Mouse (Mus musculus) liver (tissue): ENCODE data around the gene Msmp.
"Not testable (repeated sequence)": the region's sequence is repeated elsewhere in the genome, so short reads cannot be mapped to it uniquely, and the experiment has no call there.

ENCODE experiments used
- DNase-seq: peaks from one replicate; pipeline ENCODE4 v3.0.0-alpha.2; 2020; ENCODE audit warnings: mixed read lengths

Msmp gene

DNA sequence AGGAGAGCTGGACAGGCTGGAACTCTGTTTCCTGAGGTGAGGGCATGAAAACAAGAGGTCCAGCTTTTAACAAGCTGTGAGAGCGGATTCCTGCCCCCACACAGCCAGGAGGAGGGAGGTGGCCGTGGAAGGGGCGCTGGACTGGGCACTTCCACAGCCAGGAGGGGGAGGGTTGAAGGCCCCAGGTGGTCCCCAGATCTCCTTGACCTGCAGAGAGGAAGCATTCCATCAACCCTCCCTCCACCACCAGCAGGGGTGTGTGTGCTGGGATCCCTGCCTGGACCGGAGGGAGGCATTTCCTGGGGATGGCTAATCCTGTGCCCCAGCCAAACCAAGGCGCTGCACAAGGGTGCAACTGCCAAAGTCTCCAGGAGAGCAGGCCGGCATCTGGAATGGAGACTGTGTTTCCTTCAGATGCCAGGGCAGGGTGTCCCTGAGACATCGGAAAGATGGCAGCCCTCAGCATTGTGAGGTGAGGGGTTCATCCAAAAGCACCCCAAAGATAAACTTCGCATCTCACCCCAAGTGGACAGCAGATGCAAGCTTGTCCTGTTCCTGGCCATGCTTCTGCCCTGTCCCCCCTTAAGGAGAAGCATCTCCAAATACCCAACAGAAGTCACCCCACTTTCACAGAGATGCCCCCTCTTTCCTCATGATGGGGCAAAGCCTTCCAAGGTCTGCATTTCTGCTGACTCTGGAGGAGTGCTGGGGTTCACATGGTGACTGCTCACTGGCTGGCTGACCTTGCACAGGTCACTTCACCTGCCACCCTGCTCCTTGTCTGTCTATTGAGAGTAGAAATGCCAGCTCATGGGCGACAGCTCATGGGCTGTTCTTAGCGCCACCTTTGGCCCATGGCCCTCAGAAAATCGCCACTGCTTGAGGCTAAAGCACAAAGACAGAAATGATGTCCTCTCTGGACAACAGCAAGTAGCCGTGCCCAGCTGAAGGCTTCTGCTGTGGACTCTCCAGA, at the start of gene Msmp:
Gene Msmp (minus strand): TSS at position 51 of the 973 bp plus-strand sequence.
- no peak for DNase-seq

GRCm38 (mm10) chr4:43633736-43634135, 49.4 kb upstream of the Msmp start:
- DNase-seq = no peak

DNA sequence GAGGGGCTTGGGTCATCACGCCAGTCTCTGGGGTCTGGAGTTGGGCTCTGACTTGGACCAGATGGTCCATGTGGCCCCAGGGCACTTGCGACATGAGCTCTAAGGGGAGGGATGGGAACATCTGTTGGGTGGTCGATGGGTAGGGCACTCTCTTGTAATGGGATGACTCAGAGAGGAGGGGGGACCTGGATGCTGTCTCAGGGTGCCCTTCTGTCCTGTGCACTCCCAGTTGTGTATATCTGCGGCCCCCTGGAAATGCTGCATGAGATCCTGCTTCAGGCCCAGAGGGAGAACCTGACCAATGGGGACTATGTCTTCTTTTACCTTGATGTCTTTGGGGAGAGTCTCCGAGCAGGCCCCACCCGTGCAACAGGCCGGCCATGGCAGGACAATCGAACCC, 49.0 kb upstream of the Msmp start:
- no peak for DNase-seq

DNA sequence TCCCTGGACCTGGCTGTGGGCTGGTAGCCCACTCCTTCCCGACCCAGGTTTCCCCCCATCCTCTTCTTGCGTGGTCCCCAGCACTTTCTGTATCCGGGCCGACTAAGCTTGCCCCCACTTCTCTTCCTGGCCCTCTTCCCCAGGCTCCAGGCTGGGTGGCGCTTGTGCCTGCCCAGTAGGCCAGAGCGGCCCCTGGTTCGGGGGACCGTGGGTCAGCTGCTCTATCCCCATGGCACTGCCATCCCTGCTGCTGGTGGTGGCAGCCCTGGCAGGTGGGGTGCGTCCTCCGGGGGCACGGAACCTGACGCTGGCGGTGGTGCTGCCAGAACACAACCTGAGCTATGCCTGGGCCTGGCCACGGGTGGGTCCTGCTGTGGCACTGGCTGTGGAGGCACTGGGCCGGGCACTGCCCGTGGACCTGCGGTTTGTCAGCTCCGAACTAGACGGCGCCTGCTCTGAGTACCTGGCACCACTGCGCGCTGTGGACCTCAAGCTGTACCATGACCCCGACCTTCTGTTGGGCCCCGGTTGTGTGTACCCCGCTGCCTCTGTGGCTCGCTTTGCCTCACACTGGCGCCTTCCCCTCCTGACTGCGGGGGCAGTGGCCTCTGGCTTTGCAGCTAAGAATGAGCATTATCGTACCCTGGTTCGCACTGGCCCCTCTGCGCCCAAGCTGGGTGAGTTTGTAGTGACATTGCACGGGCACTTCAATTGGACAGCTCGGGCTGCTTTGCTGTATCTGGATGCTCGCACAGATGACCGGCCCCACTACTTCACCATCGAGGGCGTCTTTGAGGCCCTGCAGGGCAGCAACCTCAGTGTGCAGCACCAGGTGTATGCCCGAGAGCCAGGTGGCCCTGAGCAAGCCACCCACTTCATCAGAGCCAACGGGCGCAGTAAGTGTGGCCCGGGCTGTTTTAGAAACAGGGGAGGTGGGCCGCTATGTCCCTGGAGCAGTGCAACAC, 47.9 kb upstream of the Msmp start:
- no peak for DNase-seq

DNA sequence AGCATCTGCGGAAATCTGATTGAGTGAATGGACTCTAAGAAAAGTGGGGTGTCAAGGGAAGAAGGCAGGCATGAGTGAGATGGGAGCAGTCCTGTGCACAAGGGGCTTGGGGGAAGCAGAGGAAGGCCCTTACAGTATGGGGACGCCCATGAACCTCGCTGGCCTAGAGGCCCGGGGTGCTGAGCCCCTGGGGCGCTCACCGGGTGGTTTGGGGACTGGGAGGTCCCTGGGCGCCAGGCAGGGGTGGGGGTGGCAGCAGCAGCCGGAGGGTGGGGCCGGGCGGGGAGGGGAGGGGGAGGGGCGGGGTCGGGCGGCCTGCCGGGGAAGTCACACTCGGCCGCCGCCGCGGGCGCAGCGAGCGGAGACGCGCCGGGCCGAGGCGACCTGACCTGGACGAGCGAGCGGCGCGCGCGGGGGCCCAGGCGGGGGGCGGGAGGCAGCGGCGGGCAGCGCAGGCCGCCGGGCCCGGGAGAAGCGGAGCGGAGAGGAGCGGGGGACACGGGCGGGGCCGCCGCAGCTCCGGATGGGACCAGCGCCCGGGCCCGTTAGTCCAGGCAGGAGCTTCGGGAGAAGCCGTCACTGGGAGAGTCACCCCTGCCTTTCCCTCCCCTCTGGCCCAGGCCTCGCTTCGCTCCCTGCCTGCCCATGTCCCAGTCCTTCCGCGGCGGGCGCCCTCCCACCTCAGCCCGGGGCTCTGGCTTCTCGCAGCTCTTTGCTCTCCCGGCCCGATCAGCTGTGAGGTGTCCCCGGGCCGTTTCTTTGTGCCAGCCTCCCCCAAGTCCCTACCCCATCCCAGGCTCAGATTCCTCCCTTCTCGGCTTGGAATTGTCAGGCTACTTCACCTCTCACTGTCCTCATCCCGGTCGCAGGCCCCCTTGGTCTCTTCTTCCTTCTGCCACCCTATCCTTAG, 47.0 kb upstream of the Msmp start, which contains the start of gene Npr2:
Gene Npr2 (plus strand): TSS at position 890 of the 910 bp plus-strand sequence.
- DNase-seq = peak; percentile 59

GRCm38 (mm10) chr4:43630671-43631045, 46.4 kb upstream of the Msmp start:
- DNase-seq = no peak

GRCm38 (mm10) chr4:43630030-43630581, 45.8 kb upstream of the Msmp start:
- DNase-seq = peak; percentile 71

DNA sequence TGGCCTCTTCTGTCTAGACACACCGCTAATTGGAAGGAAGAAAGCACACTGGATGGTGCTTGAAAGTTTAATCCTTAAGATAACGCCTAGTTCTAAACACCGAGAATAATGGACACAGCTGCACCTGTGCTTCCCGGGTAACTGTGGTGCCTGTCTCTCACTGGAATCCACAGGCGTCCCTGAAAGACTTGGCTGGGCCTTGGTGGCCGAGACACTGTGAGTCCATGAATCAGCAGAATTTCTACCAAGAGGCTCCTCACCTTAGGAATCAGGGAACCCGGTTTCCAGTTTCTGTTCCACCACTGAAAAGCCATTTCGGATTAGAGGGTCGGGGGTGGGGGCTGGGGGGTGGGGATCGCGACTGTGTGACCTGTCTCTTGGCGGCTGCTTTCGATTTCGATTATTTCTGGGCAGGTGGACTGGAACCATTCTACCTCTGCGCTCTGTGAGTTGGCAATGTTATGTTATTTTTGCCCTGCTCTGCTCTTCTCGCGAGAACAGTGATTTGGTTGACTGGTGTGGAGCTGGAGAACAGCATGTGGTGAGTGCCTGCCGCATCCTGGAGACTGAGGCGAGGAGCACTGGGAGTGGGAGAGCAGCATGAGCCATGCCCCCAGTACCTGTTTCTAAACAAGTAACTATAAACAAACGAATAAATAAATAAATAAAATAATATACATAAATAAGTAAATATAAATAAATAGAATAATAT, 45.0 kb upstream of the Msmp start:
- DNase-seq = peak; percentile 43

DNA sequence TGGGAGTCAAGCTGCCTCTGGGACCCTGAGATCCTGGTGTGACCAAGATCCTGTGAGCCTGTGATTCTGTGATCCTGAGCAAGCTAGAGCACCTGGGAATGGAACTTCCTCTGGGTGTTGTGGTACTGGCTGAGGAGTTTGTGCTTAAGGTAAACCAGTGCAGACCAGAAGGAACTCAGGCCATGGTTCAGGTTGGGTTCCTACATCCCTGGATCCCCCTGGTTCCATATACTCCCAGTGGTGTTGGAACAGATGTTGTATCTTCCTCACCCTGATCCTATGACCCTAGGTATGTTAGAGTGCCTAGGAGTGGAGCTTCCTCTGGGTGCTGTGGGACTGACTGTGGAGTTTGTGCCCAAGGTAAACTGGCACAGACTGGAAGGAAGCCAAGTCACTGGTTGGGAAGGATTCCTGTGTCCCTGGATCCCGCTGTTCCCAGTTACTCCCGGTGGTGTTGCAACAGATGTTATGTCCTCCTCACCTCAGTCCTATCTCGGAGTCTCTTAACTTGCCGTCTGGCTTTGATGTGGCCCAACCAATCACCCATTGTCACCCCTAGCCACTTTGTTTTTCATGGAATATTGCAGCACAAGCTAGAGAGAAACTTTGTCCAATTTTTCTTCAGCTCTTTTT, 36.0 kb upstream of the Msmp start:
- no peak for DNase-seq

DNA sequence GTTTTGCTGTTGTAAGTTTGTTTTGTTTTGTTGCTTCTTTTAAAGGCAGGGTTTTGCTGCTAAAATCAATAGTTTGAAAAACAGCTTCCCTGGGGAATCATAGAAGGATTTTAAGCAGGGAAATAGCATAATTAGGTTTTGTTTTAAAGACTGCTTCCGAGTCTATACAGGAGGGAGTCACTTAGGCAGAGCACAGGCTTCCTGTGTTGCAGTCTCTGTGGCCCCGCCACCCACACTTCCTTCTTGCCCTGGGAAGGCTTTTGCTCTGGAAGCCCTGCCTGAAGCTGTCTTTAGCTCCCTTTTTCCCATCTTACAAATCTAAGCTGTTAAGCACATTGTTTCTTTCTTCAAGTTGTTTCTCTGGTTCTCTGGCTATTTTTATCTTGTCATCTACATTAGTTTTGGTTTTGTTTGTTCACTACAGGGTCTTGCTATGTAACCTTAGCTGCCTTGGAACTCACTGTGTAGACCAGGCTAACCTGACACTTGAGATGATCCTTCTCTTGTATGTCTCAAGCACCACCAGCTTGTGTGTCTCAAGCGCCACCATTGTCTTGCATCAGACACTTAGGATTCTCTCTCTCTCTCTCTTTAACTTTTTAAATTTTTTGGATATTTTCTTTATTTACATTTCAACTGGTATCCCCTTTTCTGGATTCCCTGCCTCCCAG, 28.9 kb upstream of the Msmp start:
- peak; percentile 45 for DNase-seq

DNA sequence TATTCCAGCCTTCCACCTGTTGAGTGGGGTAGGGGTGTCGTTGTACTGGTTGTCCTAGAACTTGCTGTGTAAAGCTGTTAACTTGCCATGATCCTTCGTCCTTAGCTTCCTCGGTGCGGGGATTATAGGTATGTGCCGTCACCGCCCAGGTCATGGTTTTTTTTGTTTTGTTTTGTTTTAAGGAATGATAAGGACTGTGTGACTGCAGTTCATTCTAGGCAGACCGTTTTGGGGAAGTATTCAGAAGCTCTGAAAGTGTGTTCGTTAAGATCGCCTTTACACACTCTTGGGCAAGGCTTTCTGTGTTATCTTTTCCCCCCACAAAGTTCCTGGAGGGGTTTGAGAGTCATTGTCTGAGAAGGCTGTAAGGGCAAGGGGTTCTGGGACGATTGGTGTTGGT, 28.2 kb upstream of the Msmp start:
- no peak for DNase-seq

DNA sequence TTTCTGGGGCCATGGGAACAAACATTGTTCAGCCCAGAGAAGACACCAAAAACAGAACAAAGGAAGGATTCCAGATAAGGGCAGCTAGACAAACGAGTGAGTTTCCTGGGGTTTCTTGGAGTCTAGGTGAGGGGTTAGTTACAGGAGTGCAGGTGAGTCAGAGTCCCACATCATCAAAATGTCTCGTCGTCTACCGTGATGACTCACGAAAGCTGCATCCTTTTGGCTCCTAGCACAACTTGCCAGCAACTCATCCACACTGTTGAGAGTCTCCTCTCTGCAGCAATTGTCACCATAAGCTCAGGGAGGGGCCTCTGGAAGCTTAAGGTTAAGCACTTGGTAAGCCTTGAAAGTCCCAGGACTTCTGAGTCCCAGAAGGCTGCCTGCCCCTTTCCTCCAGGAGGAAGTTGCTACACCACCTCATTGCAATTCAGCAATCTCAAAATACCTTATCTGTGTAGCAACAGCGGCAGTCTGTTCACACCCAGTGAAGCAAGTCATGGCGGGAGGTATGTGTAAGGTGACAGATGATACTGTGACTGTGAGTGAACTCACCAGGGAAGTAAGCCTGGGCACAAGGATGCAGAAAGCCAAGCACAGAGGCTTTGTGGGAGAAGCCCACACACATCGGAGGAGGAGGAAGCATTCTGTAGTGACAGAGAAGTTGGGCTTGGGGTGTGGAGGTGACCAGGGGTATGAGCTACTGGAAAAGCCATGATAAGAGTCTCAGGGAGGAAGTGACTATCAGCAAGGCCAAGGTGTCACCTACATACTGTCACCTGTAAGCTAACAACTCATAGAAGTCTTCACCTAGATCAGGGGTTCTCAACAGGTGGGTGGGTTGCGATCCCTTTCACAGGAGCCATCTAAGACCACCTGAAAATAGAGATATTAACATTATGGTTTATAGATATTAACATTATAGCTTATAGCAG, 20.7 kb upstream of the Msmp start:
- DNase-seq = peak; percentile 79

DNA sequence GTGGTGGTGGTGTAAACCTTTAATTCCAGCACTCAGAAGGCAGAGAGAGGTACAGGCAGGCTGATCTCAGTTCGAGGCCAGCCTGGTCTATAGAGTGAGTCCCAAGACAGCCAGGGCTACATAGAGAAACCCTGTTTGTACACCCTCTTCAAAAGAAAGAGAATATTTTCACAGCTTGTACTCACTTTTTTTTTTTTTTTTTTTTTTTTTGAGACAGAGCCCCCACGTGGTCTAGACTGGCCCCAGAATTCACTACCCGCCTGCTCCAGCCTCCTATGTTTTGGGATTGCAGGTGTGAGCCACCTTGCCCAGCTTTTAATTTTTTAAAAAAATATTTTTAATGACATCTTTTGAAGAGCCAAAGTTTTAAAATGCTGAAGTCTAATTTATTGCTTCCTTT, 19.8 kb upstream of the Msmp start:
- DNase-seq = no peak

DNA sequence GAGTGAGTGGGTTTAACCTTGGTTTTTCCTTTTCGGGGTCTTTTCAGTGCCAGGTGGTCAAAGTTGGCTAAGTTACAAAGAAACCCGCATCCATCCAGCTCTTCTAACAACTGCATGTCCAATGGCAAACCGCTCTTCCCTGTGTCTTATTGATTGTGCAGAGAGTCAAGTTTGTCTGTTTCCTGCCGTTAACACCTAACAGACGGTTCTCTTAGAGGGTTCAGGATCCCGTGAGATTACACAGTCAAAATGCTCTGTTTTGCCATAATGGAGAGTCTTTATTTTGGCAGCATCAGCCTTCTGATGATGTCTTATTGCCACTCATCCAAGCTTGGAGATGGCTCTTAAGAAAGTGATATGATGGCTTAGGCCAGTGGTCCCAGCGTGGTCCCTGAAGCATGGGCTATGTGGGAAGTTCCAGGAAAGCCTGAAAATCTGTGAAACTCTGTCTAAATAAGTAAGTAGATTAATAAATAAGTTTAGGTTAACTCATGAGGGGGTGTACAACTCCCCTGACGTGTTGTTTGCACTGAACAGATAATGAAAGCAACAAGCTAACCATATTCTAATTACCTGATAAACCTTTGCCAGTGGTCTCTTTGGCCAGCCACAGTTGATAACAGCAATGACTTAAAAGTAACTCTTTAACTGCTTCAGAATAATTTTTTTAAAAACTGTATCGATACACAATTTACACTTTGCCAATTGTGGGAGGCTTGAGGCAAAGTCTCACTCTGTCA, 16.1 kb upstream of the Msmp start:
- DNase-seq = no peak

DNA sequence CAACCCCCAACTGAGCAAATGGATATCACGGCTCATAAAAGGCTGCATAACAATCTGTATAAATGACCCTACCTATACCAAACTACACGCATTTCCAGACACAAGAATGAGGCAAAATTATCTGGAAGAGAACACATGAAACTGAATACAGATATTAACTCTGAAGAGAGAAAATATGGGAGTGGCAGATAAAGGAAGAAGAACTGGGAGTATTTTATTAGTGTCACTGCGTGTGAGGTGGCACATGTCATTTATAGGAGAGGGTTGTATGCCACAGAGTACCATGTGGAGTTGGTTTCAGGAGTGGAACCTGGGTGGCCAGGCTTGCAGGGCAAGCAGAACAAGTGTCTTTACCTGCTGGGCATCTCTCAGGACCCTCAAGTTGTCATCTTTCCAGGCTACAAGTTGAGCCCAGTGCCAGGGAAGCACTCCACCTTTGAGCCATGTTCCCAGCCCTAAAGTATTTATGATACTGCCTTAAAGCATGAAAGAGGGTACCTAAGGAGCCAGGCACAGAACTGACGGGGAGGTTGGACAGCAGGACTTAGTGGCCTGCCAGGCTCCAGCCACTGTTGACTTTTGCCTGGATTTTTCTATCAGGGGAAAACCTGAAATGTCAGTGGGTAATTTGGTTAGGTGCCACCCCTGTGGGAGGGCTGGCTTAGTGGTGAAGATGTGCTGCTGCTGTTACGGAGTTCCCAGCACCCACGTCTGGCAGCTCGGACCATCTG, 14.5 kb upstream of the Msmp start:
- no peak for DNase-seq

DNA sequence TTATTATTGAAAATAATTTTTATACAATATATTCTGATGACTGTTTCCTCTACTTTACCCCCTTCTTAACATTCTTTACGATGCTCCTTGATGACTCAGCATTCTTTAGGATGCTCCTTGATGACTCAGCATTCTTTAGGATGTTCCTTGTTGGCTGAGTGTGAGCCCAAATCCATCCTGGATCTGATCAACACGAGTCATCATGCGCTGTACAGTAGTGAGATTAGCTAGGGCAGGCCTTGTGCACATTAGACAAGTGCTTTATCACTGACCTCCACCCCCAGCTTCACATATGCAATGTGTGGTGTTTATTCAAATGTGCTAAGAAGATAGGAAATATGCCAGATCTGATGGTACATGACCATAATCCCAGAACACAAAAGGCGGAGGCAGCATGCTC, 13.9 kb upstream of the Msmp start:
- DNase-seq = peak; percentile 73

DNA sequence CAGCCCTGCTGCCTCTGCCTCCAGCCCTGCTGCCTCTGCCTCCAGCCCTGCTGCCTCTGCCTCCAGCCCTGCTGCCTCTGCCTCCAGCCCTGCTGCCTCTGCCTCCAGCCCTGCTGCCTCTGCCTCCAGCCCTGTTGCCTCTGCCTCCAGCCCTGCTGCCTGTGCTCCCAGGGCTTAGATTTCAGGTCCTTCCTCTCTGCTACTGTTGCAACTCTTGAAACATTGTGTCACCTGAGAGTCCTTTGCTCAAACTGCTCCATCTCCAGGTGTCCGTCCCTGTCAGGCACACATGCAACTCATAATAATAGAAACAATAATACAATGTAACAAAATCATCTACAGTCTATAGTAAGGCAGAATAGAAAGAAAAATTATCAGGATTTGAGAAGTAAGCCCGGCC, 12.3 kb upstream of the Msmp start:
- DNase-seq = not testable (repeated sequence)

DNA sequence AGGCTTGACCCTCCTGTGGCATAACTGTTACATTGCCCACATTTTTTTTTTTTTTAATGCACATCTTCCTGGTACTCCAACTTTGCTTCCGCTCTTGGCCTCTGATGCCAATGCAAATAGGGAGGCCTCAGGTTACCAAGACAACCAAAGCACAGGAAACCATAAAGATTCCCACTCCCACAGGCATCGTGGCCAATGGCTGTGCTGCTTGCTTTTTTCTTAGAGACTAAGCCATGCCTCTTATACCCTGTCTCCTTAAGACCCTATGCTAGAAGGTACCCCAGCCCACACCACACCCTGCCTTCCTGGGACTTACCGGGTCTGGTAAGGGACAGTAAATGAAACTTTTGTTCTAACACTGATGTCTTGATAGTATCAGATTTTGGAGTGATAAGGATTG, 9.2 kb upstream of the Msmp start:
- peak; percentile 1 for DNase-seq
